Mouse (Mus musculus): ENCODE results near the gene Set. TPM values are rescaled to one million over a fixed set of nuclear protein-coding genes. Genes with fewer than 3 reads are reported as not detected.

Set gene
- polyA plus RNA-seq, 1 experiment from 2014 or later, result 427 TPM

- Histone ChIP-seq H3K9me3 (ENCODE audit: control insufficient read depth, low read length) (no peaks in the 10 kb centered on the region), H3K9ac (replicated peaks; ENCODE audit: low read length) (no peak overlapping the region), H3K27ac (replicated peaks; ENCODE audit: low read depth, low read length) (no peak overlapping the region), H3K4me1 (ENCODE audit: control insufficient read depth, insufficient read depth, low read length) (peaks cover 32% of the 10 kb centered on the region), H3K36me3 (ENCODE audit: control insufficient read depth, insufficient read depth, low read length) (peaks cover 14% of the 10 kb centered on the region), H3K4me2 (ENCODE audit: low read length) (peak overlapping the region; percentile 90; the same call in 1 of the 2 replicates), H3K27me3 (ENCODE audit: control insufficient read depth, insufficient read depth, low read length) (no peaks in the 10 kb centered on the region), H3K4me3 (replicated peaks; ENCODE audit: low read depth, low read length) (no peak overlapping the region)
- DNase-seq (no peak), ATAC-seq (ENCODE audit: low FRiP score, low TSS enrichment) (no peak)
- 41% methylated on average over 3 of the region's 3 CpGs for WGBS
These were observed 7.1 kb downstream of the Set start for GRCm38 (mm10) chr2:30064298-30064697.

- Histone ChIP-seq H3K4me1 (ENCODE audit: control insufficient read depth, insufficient read depth, low read length) (peaks cover 32% of the 10 kb centered on the region), H3K9ac (replicated peaks; ENCODE audit: low read length) (peak overlapping the region; percentile 98), H3K27ac (replicated peaks; ENCODE audit: low read depth, low read length) (peak overlapping the region; percentile 99), H3K36me3 (ENCODE audit: control insufficient read depth, insufficient read depth, low read length) (peaks cover 29% of the 10 kb centered on the region), H3K4me2 (ENCODE audit: low read length) (peak overlapping the region; percentile 72), H3K27me3 (ENCODE audit: control insufficient read depth, insufficient read depth, low read length) (no peaks in the 10 kb centered on the region), H3K9me3 (ENCODE audit: control insufficient read depth, low read length) (no peaks in the 10 kb centered on the region), H3K4me3 (replicated peaks; ENCODE audit: low read depth, low read length) (peak overlapping the region; percentile 99)
- DNase-seq (peak; percentile 98), ATAC-seq (ENCODE audit: low FRiP score, low TSS enrichment) (peak; percentile 93)
- WGBS, result under 1% methylated on average over 81 of the region's 101 CpGs
These were observed 9.1 kb downstream of the Set start for GRCm38 (mm10) chr2:30066046-30066901.

- peak; percentile 82 for DNase-seq
- Histone ChIP-seq H3K36me3 (ENCODE audit: control insufficient read depth, insufficient read depth, low read length) (peaks cover 33% of the 10 kb centered on the region), H3K4me3 (replicated peaks; ENCODE audit: low read depth, low read length) (peak overlapping the region; percentile 99), H3K4me1 (ENCODE audit: control insufficient read depth, insufficient read depth, low read length) (peaks cover 25% of the 10 kb centered on the region), H3K4me2 (ENCODE audit: low read length) (peak overlapping the region; percentile 72), H3K27me3 (ENCODE audit: control insufficient read depth, insufficient read depth, low read length) (no peaks in the 10 kb centered on the region), H3K9ac (replicated peaks; ENCODE audit: low read length) (peak overlapping the region; percentile 98), H3K9me3 (ENCODE audit: control insufficient read depth, low read length) (no peaks in the 10 kb centered on the region), H3K27ac (replicated peaks; ENCODE audit: low read depth, low read length) (peak overlapping the region; percentile 99)
- peak; percentile 35 for ATAC-seq (ENCODE audit: low FRiP score, low TSS enrichment)
- 1% methylated on average over 68 of the region's 69 CpGs for WGBS
These were observed 10.1 kb downstream of the Set start for GRCm38 (mm10) chr2:30067031-30067888.

GRCm38 (mm10) chr2:30067962-30068361, 10.8 kb downstream of the Set start:
- H3K27me3 ChIP-seq (ENCODE audit: control insufficient read depth, insufficient read depth, low read length), result no peaks in the 10 kb centered on the region
- peaks cover 20% of the 10 kb centered on the region for H3K4me1 ChIP-seq (ENCODE audit: control insufficient read depth, insufficient read depth, low read length)
- peak overlapping the region; percentile 98 for H3K9ac ChIP-seq (replicated peaks; ENCODE audit: low read length)
- no peaks in the 10 kb centered on the region for H3K9me3 ChIP-seq (ENCODE audit: control insufficient read depth, low read length)
- H3K4me2 ChIP-seq (ENCODE audit: low read length), result peak overlapping the region; percentile 72
- peak overlapping the region; percentile 99 for H3K4me3 ChIP-seq (replicated peaks; ENCODE audit: low read depth, low read length)
- DNase-seq, result no peak
- peaks cover 40% of the 10 kb centered on the region for H3K36me3 ChIP-seq (ENCODE audit: control insufficient read depth, insufficient read depth, low read length)
- 22% methylated on average over 7 of the region's 7 CpGs for WGBS
- no peak for ATAC-seq (ENCODE audit: low FRiP score, low TSS enrichment)
- no peak overlapping the region for H3K27ac ChIP-seq (replicated peaks; ENCODE audit: low read depth, low read length)

GRCm38 (mm10) chr2:30072875-30073274, 15.7 kb downstream of the Set start:
- Histone ChIP-seq H3K9me3 (ENCODE audit: control insufficient read depth, low read length) (no peaks in the 10 kb centered on the region), H3K4me2 (ENCODE audit: low read length) (no peak overlapping the region), H3K4me1 (ENCODE audit: control insufficient read depth, insufficient read depth, low read length) (peaks cover 14% of the 10 kb centered on the region), H3K4me3 (replicated peaks; ENCODE audit: low read depth, low read length) (no peak overlapping the region), H3K27ac (replicated peaks; ENCODE audit: low read depth, low read length) (no peak overlapping the region), H3K27me3 (ENCODE audit: control insufficient read depth, insufficient read depth, low read length) (no peaks in the 10 kb centered on the region), H3K36me3 (ENCODE audit: control insufficient read depth, insufficient read depth, low read length) (peaks cover 46% of the 10 kb centered on the region), H3K9ac (replicated peaks; ENCODE audit: low read length) (no peak overlapping the region)
- no peak for ATAC-seq (ENCODE audit: low FRiP score, low TSS enrichment)
- 83% methylated on average over 7 of the region's 7 CpGs for WGBS
- no peak for DNase-seq

GRCm38 (mm10) chr2:30073285-30073684, 16.1 kb downstream of the Set start:
- H3K36me3 ChIP-seq (ENCODE audit: control insufficient read depth, insufficient read depth, low read length), result peaks cover 42% of the 10 kb centered on the region

GRCm38 (mm10) chr2:30075625-30076024, 18.4 kb downstream of the Set start:
- no peak overlapping the region for H3K4me2 ChIP-seq (ENCODE audit: low read length)
- H3K4me3 ChIP-seq (replicated peaks; ENCODE audit: low read depth, low read length), result no peak overlapping the region
- 0 out of 2 replicates have a peak, but pooled peaks cover 8% of the 10 kb centered on the region for H3K4me1 ChIP-seq (ENCODE audit: control insufficient read depth, insufficient read depth, low read length)
- no peak overlapping the region for H3K9ac ChIP-seq (replicated peaks; ENCODE audit: low read length)
- no peak overlapping the region for H3K27ac ChIP-seq (replicated peaks; ENCODE audit: low read depth, low read length)
- H3K27me3 ChIP-seq (ENCODE audit: control insufficient read depth, insufficient read depth, low read length), result no peaks in the 10 kb centered on the region
- DNase-seq, result no peak
- H3K9me3 ChIP-seq (ENCODE audit: control insufficient read depth, low read length), result no peaks in the 10 kb centered on the region
- no peak for ATAC-seq (ENCODE audit: low FRiP score, low TSS enrichment)
- H3K36me3 ChIP-seq (ENCODE audit: control insufficient read depth, insufficient read depth, low read length), result peaks cover 19% of the 10 kb centered on the region
- 89% methylated on average over 3 of the region's 3 CpGs for WGBS

More at GRCm38 (mm10) chr2:30073285-30073684, 16.1 kb downstream of the Set start:
- Histone ChIP-seq H3K9ac (replicated peaks; ENCODE audit: low read length) (no peak overlapping the region), H3K9me3 (ENCODE audit: control insufficient read depth, low read length) (no peaks in the 10 kb centered on the region), H3K4me1 (ENCODE audit: control insufficient read depth, insufficient read depth, low read length) (peaks cover 11% of the 10 kb centered on the region), H3K4me2 (ENCODE audit: low read length) (no peak overlapping the region), H3K27ac (replicated peaks; ENCODE audit: low read depth, low read length) (no peak overlapping the region), H3K4me3 (replicated peaks; ENCODE audit: low read depth, low read length) (no peak overlapping the region), H3K27me3 (ENCODE audit: control insufficient read depth, insufficient read depth, low read length) (no peaks in the 10 kb centered on the region)
- DNase-seq (no peak), ATAC-seq (ENCODE audit: low FRiP score, low TSS enrichment) (no peak)
- WGBS, result 78% methylated on average over 3 of the region's 3 CpGs

- Histone ChIP-seq H3K9me3 (ENCODE audit: control insufficient read depth, low read length) (no peaks in the 10 kb centered on the region), H3K36me3 (ENCODE audit: control insufficient read depth, insufficient read depth, low read length) (peaks cover 17% of the 10 kb centered on the region), H3K4me3 (replicated peaks; ENCODE audit: low read depth, low read length) (no peak overlapping the region), H3K27ac (replicated peaks; ENCODE audit: low read depth, low read length) (no peak overlapping the region), H3K27me3 (ENCODE audit: control insufficient read depth, insufficient read depth, low read length) (no peaks in the 10 kb centered on the region), H3K4me2 (ENCODE audit: low read length) (no peak overlapping the region), H3K9ac (replicated peaks; ENCODE audit: low read length) (no peak overlapping the region), H3K4me1 (ENCODE audit: control insufficient read depth, insufficient read depth, low read length) (0 out of 2 replicates have a peak, but pooled peaks cover 8% of the 10 kb centered on the region)
- no peak for DNase-seq
- ATAC-seq (ENCODE audit: low FRiP score, low TSS enrichment), result no peak
- WGBS, result 95% methylated on average over 8 of the region's 9 CpGs
These were observed 19.3 kb downstream of the Set start for GRCm38 (mm10) chr2:30076439-30076838.

Data from midbrain, embryonic 14.5 days (tissue).